Mouse (Mus musculus): Measurements from ENCODE around the gene Usp39.

GRCm38 (mm10) chr6:72322936-72323335 lies 22.0 kb downstream of the Usp39 start:
- TF ChIP-seq CTCF (IDR thresholded peaks at IDR 0.05; ENCODE audit: low read depth) (no peak), EP300 (optimal IDR thresholded peaks at IDR 0.05) (no peak)

Data from stomach, postnatal 0 days (tissue).